Mouse (Mus musculus): ENCODE measurements around the gene Cpne5. TPM values are rescaled to one million over a fixed set of nuclear protein-coding genes. Genes with fewer than 3 reads are reported as not detected.

Cpne5 gene
- total and polyA plus RNA-seq, 2 experiments from 2014 or later = 61.6 to 65.8 TPM

DNA sequence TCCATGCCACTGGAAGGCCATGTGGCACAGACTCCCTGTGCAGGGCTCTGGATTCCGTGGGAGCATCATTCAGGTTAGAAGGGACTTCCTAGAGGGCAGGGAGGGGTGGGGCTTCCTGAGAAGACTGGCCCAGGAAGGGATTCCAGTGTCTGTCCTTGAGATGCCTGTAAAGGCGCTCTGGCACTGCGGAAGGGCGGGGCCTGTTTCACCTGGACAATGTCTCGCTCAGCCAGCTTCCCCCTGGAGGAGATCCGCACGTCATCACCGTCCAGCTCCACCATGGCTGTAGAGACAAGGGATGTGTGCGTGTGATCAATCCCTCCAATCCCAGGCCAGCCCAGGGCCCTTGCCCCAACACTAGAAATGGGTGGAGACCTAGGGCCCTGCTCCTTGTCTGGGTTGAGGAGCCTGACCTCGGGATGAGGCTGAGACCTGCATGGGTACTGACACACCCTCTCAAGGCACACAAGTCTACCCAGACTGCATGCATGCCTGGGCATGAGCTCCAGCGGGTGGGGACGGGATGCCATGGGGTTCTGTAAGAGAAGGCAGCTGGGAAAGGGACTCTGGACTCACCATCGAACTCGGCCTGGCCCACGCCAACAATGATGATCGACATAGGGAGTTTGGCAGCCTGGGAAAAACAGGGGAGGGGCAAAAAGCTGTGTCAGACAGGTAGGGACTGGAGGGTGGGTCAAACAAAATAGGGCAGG is 78.1 kb downstream of the Cpne5 start:
- 87% methylated on average over 16 of the region's 16 CpGs for WGBS
- no peak for ATAC-seq
- H3K27me3 ChIP-seq (ENCODE audit: insufficient read depth, low read length) = no peaks in the 10 kb centered on the region

DNA sequence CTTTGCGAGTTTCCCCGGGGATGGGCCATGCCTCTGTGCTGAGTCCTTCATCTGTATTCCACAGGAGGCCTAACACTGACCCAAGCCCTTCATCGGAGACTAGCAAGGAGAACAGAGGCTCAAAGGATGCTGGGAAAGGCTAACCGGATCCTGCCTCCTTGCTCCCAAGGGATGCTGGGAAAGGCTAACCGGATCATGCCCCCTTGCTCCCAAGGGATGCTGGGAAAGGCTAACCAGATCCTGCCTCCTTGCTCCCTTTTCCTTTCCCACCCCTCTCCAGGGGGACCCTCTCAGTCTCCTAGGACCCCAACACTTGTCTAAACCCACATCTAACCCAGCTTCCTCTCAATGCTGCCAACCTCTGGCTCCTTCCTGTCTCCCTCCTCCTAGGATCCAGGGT is 78.6 kb downstream of the Cpne5 start:
- no peaks in the 10 kb centered on the region for H3K4me1 ChIP-seq (ENCODE audit: insufficient read depth, low read length)
- 93% methylated on average over 5 of the region's 5 CpGs for WGBS
- H3K4me2 ChIP-seq (ENCODE audit: low read depth, low read length) = no peak overlapping the region
- H3K27ac ChIP-seq = no peak overlapping the region
- H3K27me3 ChIP-seq (ENCODE audit: insufficient read depth, low read length) = no peaks in the 10 kb centered on the region
- ATAC-seq = no peak
- no peak for TF ChIP-seq CTCF (IDR thresholded peaks at IDR 0.05; ENCODE audit: low read depth)
- no peaks in the 10 kb centered on the region for H3K36me3 ChIP-seq (ENCODE audit: insufficient read depth, low read length)
- no peaks in the 10 kb centered on the region for H3K9me3 ChIP-seq (ENCODE audit: low read length)
- H3K4me3 ChIP-seq (ENCODE audit: low read length) = no peak overlapping the region
- DNase-seq (ENCODE audit: low spot score) = no peak
- H3K9ac ChIP-seq (replicated peaks; ENCODE audit: low read length) = no peak overlapping the region

More for the DNA sequence above, 78.1 kb downstream of the Cpne5 start:
- Histone ChIP-seq H3K4me2 (ENCODE audit: low read depth, low read length) (no peak overlapping the region), H3K4me1 (ENCODE audit: insufficient read depth, low read length) (no peaks in the 10 kb centered on the region), H3K27ac (no peak overlapping the region), H3K36me3 (ENCODE audit: insufficient read depth, low read length) (no peaks in the 10 kb centered on the region), H3K9ac (replicated peaks; ENCODE audit: low read length) (no peak overlapping the region), H3K9me3 (ENCODE audit: low read length) (no peaks in the 10 kb centered on the region), H3K4me3 (ENCODE audit: low read length) (no peak overlapping the region)
- no peak for DNase-seq (ENCODE audit: low spot score)
- no peak for TF ChIP-seq CTCF (IDR thresholded peaks at IDR 0.05; ENCODE audit: low read depth)

GRCm38 (mm10) chr17:29158899-29159298 is 79.1 kb downstream of the Cpne5 start:
- H3K9me3 ChIP-seq (ENCODE audit: low read length) = no peaks in the 10 kb centered on the region
- ATAC-seq (no peak), DNase-seq (ENCODE audit: low spot score) (no peak)
- WGBS = 93% methylated on average over 15 of the region's 15 CpGs
- no peak overlapping the region for H3K9ac ChIP-seq (replicated peaks; ENCODE audit: low read length)
- no peak overlapping the region for H3K4me3 ChIP-seq (ENCODE audit: low read length)
- H3K4me1 ChIP-seq (ENCODE audit: insufficient read depth, low read length) = no peaks in the 10 kb centered on the region
- no peak overlapping the region for H3K27ac ChIP-seq
- no peak overlapping the region for H3K4me2 ChIP-seq (ENCODE audit: low read depth, low read length)
- TF ChIP-seq CTCF (IDR thresholded peaks at IDR 0.05; ENCODE audit: low read depth) = no peak
- no peaks in the 10 kb centered on the region for H3K36me3 ChIP-seq (ENCODE audit: insufficient read depth, low read length)
- H3K27me3 ChIP-seq (ENCODE audit: insufficient read depth, low read length) = no peaks in the 10 kb centered on the region

DNA sequence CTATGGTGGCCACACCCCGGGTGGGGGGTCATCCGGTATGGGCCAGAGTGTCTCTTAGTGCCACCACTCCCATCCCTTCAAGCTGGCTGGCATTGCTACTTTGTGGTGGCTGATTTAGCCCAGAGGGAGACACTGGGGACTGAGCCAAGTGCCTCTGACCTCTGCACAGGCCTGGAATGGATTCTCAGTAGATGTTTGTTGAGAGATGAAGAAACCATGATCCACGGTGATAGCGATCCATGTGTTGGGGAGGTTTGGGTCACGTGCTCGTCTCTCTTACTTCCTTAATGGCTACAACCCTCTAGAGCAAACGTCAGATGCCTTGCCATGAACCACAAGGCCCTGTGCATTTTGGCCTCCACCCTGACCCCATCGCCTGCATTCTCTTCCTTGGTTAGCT is 81.1 kb downstream of the Cpne5 start:
- DNase-seq (ENCODE audit: low spot score) (no peak), ATAC-seq (no peak)
- Histone ChIP-seq H3K4me1 (ENCODE audit: insufficient read depth, low read length) (no peaks in the 10 kb centered on the region), H3K27me3 (ENCODE audit: insufficient read depth, low read length) (no peaks in the 10 kb centered on the region), H3K4me2 (ENCODE audit: low read depth, low read length) (no peak overlapping the region), H3K4me3 (ENCODE audit: low read length) (no peak overlapping the region), H3K36me3 (ENCODE audit: insufficient read depth, low read length) (no peaks in the 10 kb centered on the region), H3K27ac (0 out of 2 replicates have a peak overlapping the region, but pooled peaks have one; percentile 3), H3K9ac (replicated peaks; ENCODE audit: low read length) (no peak overlapping the region), H3K9me3 (ENCODE audit: low read length) (no peaks in the 10 kb centered on the region)
- TF ChIP-seq CTCF (IDR thresholded peaks at IDR 0.05; ENCODE audit: low read depth) = no peak
- WGBS = 85% methylated on average over 8 of the region's 8 CpGs

GRCm38 (mm10) chr17:29156396-29156795 is 81.6 kb downstream of the Cpne5 start:
- peak overlapping the region; percentile 3; the same call in 1 of the 2 replicates for H3K27ac ChIP-seq
- H3K9me3 ChIP-seq (ENCODE audit: low read length) = no peaks in the 10 kb centered on the region
- H3K4me1 ChIP-seq (ENCODE audit: insufficient read depth, low read length) = no peaks in the 10 kb centered on the region
- no peak overlapping the region for H3K9ac ChIP-seq (replicated peaks; ENCODE audit: low read length)
- H3K4me3 ChIP-seq (ENCODE audit: low read length) = no peak overlapping the region
- WGBS = 49% methylated on average over 16 of the region's 16 CpGs
- H3K27me3 ChIP-seq (ENCODE audit: insufficient read depth, low read length) = no peaks in the 10 kb centered on the region
- no peak overlapping the region for H3K4me2 ChIP-seq (ENCODE audit: low read depth, low read length)
- DNase-seq (ENCODE audit: low spot score) (peak; percentile 48), ATAC-seq (peak; percentile 34; the same call in 1 of the 2 replicates)
- H3K36me3 ChIP-seq (ENCODE audit: insufficient read depth, low read length) = no peaks in the 10 kb centered on the region
- no peak for TF ChIP-seq CTCF (IDR thresholded peaks at IDR 0.05; ENCODE audit: low read depth)

GRCm38 (mm10) chr17:29155355-29156135 is 82.4 kb downstream of the Cpne5 start:
- Histone ChIP-seq H3K9me3 (ENCODE audit: low read length) (no peaks in the 10 kb centered on the region), H3K27me3 (ENCODE audit: insufficient read depth, low read length) (no peaks in the 10 kb centered on the region), H3K36me3 (ENCODE audit: insufficient read depth, low read length) (no peaks in the 10 kb centered on the region), H3K27ac (0 out of 2 replicates have a peak overlapping the region, but pooled peaks have one; percentile 3), H3K4me3 (ENCODE audit: low read length) (no peak overlapping the region), H3K4me1 (ENCODE audit: insufficient read depth, low read length) (no peaks in the 10 kb centered on the region), H3K9ac (replicated peaks; ENCODE audit: low read length) (no peak overlapping the region), H3K4me2 (ENCODE audit: low read depth, low read length) (no peak overlapping the region)
- WGBS = 48% methylated on average over 12 of the region's 12 CpGs
- DNase-seq (ENCODE audit: low spot score) (no peak), ATAC-seq (peak; percentile 38)
- TF ChIP-seq CTCF (IDR thresholded peaks at IDR 0.05; ENCODE audit: low read depth) = no peak
